Mouse (Mus musculus): ENCODE measurements at regions not wholly inside any gene's neighbourhood (a gene's known extent, or its start where the extent isn't known, plus 50 kb on each side); places are given as distances from the start of the nearest gene placed in this dataset.

- Histone ChIP-seq H3K36me3 (ENCODE audit: control insufficient read depth, insufficient read depth, low read length) (no peaks in the 10 kb centered on the region), H3K4me3 (ENCODE audit: low read depth, low read length) (no peak overlapping the region), H3K27me3 (replicated peaks; ENCODE audit: control insufficient read depth, insufficient read depth, low read length) (no peaks in the 10 kb centered on the region), H3K27ac (ENCODE audit: low read depth) (no peak overlapping the region), H3K4me1 (replicated peaks; ENCODE audit: control insufficient read depth, insufficient read depth, low read length) (no peaks in the 10 kb centered on the region), H3K9ac (ENCODE audit: low read length) (no peak overlapping the region), H3K4me2 (ENCODE audit: low read length) (no peak overlapping the region), H3K9me3 (ENCODE audit: control insufficient read depth, low read length) (no peaks in the 10 kb centered on the region)
- WGBS = 65% methylated on average over 2 of the region's 2 CpGs
- ATAC-seq (replicated peaks; ENCODE audit: low FRiP score, low TSS enrichment, low read depth) (no peak), DNase-seq (ENCODE audit: low spot score) (no peak)
These were observed 73.7 kb upstream of the Rnaseh2b start for GRCm38 (mm10) chr14:62218716-62219115.

- DNase-seq (ENCODE audit: low spot score) = no peak
- Histone ChIP-seq H3K4me3 (ENCODE audit: low read depth, low read length) (no peak overlapping the region), H3K9ac (ENCODE audit: low read length) (no peak overlapping the region), H3K9me3 (ENCODE audit: control insufficient read depth, low read length) (no peaks in the 10 kb centered on the region), H3K4me2 (ENCODE audit: low read length) (no peak overlapping the region), H3K27me3 (replicated peaks; ENCODE audit: control insufficient read depth, insufficient read depth, low read length) (no peaks in the 10 kb centered on the region), H3K27ac (ENCODE audit: low read depth) (no peak overlapping the region), H3K36me3 (ENCODE audit: control insufficient read depth, insufficient read depth, low read length) (no peaks in the 10 kb centered on the region), H3K4me1 (replicated peaks; ENCODE audit: control insufficient read depth, insufficient read depth, low read length) (no peaks in the 10 kb centered on the region)
- no peak for ATAC-seq (replicated peaks; ENCODE audit: low FRiP score, low TSS enrichment, low read depth)
- 70% methylated on average over 4 of the region's 4 CpGs for WGBS
These were observed 71.6 kb upstream of the Rnaseh2b start for GRCm38 (mm10) chr14:62220770-62221169.

Data from intestine, embryonic 14.5 days (tissue).